Mouse (Mus musculus): ENCODE data around the gene 1110032F04Rik.

GRCm38 (mm10) chr3:68844025-68844424 lies 25.4 kb upstream of the 1110032F04Rik start:
- TF ChIP-seq GATA1 (IDR thresholded peaks at IDR 0.05; ENCODE audit: borderline replicate concordance, low read length) (no peak), FLI1 (IDR thresholded peaks at IDR 0.05; ENCODE audit: low read length) (no peak)
